Mouse (Mus musculus) ES-Bruce4 (cell line): ENCODE data around the gene Lrch1.

ENCODE experiments used
- CTCF ChIP-seq: IDR thresholded peaks from one replicate; pipeline ENCODE4 v1.8.1; 2011; ENCODE audit warnings: low read depth, low read length
- EP300 ChIP-seq: IDR thresholded peaks from 2 replicates; pipeline ENCODE4 v1.6.1; 2011; ENCODE audit warnings: low read depth, low read length; ENCODE audit not compliant: insufficient read depth
- POLR2A ChIP-seq: IDR thresholded peaks from one replicate; pipeline ENCODE4 v1.8.1; 2011; ENCODE audit warnings: low read length; ENCODE audit not compliant: insufficient read depth

GRCm38 (mm10) chr14:74732079-74732783 is 215.4 kb downstream of the Lrch1 start, which contains the start of gene Esd:
- no peak for TF ChIP-seq CTCF
- TF ChIP-seq EP300 = no peak
- peak; percentile 86 for TF ChIP-seq POLR2A
